Mouse (Mus musculus) kidney, postnatal 10 days (tissue): Measurements from ENCODE around the gene Taar2.
A peak's percentile ranks its signal among the peaks of the same experiment; 100 is the strongest.

Experiments
- DNase-seq: peaks from one replicate; pipeline ENCODE4 v3.0.0; 2021; ENCODE audit warnings: mixed read lengths

Gene Taar2

DNA sequence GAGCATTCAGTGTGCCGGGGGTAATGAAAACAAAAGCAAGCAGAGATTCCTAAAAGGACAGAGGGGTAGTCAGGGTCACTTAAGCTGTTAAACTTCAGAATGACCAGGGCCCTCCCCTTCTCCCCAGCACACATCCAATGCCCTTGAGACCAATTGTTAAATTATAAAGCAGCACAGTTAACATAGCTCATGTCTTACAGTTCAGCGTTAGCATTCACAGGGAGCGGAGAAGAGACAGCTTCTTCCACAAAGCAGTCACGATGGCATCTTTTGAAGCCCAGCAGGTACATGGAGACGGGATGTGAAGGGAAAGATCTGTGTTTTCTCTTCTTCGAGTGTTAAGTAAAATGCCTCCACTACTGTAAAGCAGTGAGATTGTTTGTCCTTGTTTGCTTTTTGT, at the start of gene Taar2:
Gene Taar2, plus strand, starts transcription at position 261 of the 400 bp plus-strand sequence.
- DNase-seq: no peak

DNA sequence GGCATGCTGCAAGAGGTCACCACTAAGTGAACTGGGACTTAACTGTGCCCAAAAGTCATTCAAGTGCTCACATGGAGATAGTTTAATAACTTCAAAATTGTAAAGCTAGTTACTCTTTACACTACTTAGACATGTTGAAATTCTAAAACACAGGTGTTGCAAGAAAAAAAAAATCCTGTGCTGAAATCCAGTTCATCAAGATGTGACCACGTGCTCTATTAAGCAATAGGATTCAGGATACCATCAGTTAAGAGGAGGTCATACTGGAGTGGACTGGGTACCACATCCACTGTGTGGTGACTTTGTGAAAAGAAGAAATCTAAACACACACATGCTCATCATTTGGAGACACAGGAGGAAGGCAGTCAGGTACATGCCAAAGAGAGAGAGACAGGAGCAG, 45.4 kb upstream of the Taar2 start:
- no peak for DNase-seq

GRCm38 (mm10) chr10:23894601-23895349, 43.6 kb upstream of the Taar2 start, which contains the start of gene Vnn1:
Gene Vnn1 (plus strand): TSS chr10:23894688.
- DNase-seq: peak; percentile 42

- DNase-seq: peak; percentile 11
Measured at GRCm38 (mm10) chr10:23895376-23895775, 43.0 kb upstream of the Taar2 start.

GRCm38 (mm10) chr10:23901119-23901518, 37.3 kb upstream of the Taar2 start:
- DNase-seq: no peak

DNA sequence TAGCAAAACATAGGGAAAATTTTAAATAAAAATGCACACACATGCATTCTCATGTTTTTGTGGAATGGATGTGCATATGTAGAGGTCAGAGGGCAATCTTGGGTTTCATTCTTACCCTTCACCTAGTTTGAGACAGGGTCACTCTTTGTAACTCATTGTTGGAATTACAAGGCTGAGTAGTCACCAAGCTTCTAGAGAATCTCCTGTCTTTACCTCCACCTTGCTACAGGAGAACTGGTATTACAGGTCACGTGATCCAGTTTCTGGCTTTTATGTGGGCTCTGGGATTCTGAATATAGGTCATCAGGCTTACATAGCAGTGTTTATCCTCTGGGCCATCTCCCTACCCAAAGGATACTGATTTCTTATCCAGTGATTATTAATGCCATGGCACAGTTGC, 32.7 kb upstream of the Taar2 start:
- DNase-seq: no peak

GRCm38 (mm10) chr10:23920056-23920455, 18.3 kb upstream of the Taar2 start, which contains the start of gene Taar1:
Gene Taar1 (plus strand): TSS chr10:23920356.
- DNase-seq: no peak

DNA sequence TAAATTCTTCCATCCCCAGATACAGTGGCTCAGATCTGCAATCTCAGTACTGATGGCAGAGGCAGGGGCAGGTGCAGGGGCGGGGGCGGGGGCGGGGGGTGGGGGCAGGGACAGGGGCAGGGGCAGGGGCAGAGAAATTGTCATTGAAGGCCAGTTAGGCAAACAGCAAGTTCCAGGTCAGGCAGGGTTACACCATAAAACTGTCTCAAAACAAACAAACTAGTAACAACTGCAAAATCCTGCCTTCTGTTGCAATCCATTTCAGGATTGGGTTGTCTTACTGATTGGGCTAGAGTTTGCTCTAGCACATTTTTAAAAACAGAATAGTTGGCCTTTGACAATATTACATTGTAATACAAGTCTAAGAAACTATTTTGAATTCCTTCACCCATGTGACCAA, 15.9 kb upstream of the Taar2 start:
- no peak for DNase-seq

- DNase-seq: no peak
Measured at GRCm38 (mm10) chr10:23923941-23924340, 14.4 kb upstream of the Taar2 start.

GRCm38 (mm10) chr10:23937613-23938012, 759 bp upstream of the Taar2 start:
- no peak for DNase-seq

GRCm38 (mm10) chr10:23942465-23942864, 4.1 kb downstream of the Taar2 start:
- peak; percentile 28 for DNase-seq

DNA sequence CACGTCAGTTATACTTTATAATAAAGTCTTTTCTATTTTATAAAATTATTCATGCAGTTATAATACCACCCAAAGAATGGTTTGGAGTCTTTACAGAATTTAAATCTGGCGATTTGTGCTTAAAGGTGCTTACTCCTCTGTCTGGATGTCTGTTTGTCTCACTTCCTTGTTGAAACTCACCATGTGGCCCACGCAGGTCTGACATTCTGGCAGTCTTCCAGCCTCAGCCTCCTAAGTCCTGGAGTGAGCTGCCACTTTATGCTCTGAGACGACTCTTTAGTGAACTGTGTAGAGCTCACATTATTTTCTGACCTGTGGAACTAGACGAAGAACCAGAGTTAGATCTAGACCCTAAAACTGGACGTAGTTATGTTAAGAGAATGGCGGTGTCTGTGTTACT, 9.7 kb downstream of the Taar2 start:
- peak; percentile 24 for DNase-seq

GRCm38 (mm10) chr10:23949508-23950005, 11.2 kb downstream of the Taar2 start, which contains the start of gene Taar3:
Gene Taar3 (plus strand): TSS chr10:23949558.
- DNase-seq: no peak

GRCm38 (mm10) chr10:23951714-23952113, 13.3 kb downstream of the Taar2 start:
- no peak for DNase-seq

- DNase-seq: peak; percentile 45
Measured at GRCm38 (mm10) chr10:23959071-23959470, 20.7 kb downstream of the Taar2 start.

DNA sequence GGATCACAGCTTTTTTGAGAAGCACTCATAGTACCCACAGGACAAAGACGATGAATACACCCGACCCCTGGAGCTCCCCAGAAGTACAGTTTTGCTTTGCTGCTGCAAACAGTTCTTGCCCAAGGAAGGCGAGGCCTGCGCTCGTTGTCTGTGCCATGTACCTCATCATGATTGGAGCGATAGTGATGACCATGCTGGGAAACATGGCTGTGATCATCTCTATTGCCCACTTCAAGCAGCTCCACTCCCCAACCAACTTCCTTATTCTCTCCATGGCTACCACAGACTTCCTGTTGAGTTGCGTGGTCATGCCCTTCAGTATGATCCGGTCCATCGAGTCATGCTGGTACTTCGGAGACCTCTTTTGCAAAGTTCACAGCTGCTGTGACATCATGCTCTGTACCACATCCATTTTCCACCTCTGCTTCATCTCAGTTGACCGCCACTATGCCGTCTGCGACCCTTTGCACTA, 22.1 kb downstream of the Taar2 start, which contains the start of gene Taar4:
Gene Taar4, plus strand, starts transcription at position 51 of the 472 bp plus-strand sequence.
- DNase-seq: no peak

GRCm38 (mm10) chr10:23963444-23963843, 25.1 kb downstream of the Taar2 start:
- DNase-seq: peak; percentile 39

DNA sequence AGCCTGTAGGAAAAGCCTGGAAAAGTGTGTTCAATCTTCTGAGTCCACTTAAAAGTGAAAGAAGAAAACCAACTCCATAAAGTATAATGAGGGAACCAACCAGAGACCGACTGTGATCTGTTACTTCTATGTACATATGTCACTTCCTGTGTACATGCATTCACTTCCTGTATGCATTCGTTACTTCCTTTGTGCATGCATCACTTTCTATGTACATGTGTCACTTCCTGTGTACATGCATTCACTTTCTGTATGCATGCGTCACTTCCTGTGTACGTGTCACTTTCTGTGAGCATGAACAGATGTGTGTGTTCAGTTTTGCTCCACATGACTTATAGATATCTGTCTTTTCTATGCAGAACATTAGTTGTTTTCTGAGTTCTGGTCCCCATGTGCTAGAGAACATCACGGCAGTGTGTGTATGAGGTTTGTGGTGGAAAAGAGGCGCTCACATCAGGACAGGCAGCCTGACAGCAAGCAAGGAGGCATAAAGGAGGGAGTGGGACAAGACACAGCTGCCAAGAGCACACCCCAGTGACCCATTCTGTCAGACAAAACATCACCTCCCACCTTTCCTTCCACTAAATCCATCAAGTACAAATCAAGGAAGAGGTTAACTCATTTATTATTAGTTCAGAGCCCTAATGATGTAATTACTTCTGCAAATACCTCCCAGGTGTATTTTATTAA, 26.7 kb downstream of the Taar2 start:
- DNase-seq: no peak

DNA sequence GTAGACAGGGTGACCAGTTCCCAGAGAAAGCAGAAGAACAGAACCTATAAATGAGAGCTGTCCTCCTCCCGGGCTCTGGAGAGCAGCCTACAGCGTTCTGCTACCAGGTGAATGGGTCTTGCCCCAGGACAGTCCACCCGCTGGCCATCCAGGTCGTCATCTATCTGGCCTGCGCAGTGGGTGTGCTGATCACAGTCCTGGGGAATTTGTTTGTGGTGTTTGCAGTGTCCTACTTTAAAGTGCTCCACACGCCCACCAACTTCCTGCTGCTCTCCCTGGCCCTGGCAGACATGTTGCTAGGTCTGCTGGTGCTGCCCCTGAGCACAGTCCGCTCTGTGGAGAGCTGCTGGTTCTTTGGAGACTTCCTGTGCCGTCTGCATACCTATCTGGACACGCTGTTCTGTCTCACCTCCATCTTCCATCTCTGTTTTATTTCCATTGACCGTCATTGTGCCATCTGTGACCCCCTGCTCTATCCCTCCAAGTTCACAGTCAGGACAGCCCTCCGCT, 32.3 kb downstream of the Taar2 start, which contains the start of gene Taar5:
Gene Taar5, plus strand, starts transcription at position 51 of the 510 bp plus-strand sequence.
- DNase-seq: no peak

DNA sequence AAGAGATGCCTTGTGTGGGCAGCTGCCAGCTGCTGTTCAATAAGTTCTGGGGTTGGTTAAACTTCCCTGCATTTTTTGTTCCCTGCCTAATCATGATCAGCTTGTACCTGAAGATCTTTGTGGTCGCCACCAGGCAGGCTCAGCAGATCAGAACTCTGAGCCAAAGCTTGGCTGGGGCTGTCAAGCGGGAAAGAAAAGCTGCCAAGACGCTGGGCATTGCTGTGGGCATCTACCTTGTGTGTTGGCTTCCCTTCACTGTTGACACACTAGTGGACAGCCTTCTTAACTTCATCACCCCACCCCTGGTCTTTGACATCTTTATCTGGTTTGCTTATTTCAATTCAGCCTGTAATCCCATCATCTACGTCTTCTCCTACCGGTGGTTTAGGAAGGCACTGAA, 32.9 kb downstream of the Taar2 start:
- no peak for DNase-seq

GRCm38 (mm10) chr10:23977958-23978357, 39.6 kb downstream of the Taar2 start:
- no peak for DNase-seq

GRCm38 (mm10) chr10:23978901-23979705, 40.7 kb downstream of the Taar2 start:
- DNase-seq: peak; percentile 87
